Mouse (Mus musculus): ENCODE measurements around the gene Synrg.

DNA sequence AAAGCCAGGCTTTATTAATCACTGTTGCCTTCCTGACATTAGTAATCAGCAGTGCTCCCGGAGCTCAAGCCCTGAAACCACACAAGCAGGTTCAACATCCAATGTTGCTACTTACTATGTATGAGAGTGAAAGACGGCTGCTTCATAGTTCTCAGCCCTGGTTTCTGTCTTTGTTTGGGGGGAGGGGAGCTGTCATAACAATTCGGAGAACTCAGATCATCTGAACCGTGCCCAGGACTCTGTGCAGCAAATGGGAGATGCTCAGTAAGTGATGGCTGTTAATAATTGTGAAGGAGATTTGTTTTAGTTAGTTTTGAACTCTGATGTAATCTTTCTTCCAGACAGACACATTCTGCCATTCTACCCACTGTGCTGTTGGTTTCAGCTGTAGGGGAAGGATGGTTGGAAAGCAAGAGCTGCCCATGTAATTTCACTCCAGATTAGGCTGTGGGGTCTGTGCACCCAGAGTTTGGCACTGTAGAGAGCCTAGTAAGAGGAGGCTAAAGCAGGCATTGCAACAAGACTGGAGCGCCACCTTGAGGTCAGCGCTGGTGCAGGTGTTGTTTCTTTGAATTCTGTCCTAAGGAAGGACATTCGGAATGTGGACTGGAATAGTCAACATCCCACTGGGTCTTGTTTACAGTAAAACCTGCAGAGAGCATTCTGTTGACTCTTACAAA is 28.1 kb upstream of the Synrg start:
- TF ChIP-seq CTCF (IDR thresholded peaks at IDR 0.05; ENCODE audit: low read depth) (peak; percentile 98), EP300 (optimal IDR thresholded peaks at IDR 0.05) (no peak)
